Mouse (Mus musculus): ENCODE results near the gene 1300017J02Rik. TPM values are rescaled to one million over a fixed set of nuclear protein-coding genes. Genes with fewer than 3 reads are reported as not detected.
"Not testable (repeated sequence)": the region's sequence is repeated elsewhere in the genome, so short reads cannot be mapped to it uniquely, and the experiment has no call there.

The 1300017J02Rik gene
- 1 to 10 TPM; 1.2 to 1.4 TPM for total RNA-seq (2021)
- long read RNA-seq, experiment 1 = 0 reads
- long read RNA-seq, experiment 2 = 0 reads

- DNase-seq (ENCODE audit: low spot score in 2 of 2) = peak; percentile 87 to 94
Measured at GRCm38 (mm10) chr9:103304927-103305326, at the start of gene 1300017J02Rik, which contains the start of gene Topbp1. 1300017J02Rik (minus strand) TSS chr9:103305082. Topbp1 (plus strand) TSS chr9:103305215.

GRCm38 (mm10) chr9:103353500-103354260 is 48.8 kb upstream of the 1300017J02Rik start:
- DNase-seq (ENCODE audit: low spot score in 2 of 2) = not testable (repeated sequence)

GRCm38 (mm10) chr9:103348791-103349190 is 43.9 kb upstream of the 1300017J02Rik start:
- no peak for DNase-seq (ENCODE audit: low spot score in 2 of 2)

GRCm38 (mm10) chr9:103347996-103348490 is 43.2 kb upstream of the 1300017J02Rik start:
- no peak for DNase-seq (ENCODE audit: low spot score in 2 of 2)

GRCm38 (mm10) chr9:103347045-103347444 is 42.2 kb upstream of the 1300017J02Rik start:
- DNase-seq (ENCODE audit: low spot score in 2 of 2) = no peak

- no peak for DNase-seq (ENCODE audit: low spot score in 2 of 2)
Measured at GRCm38 (mm10) chr9:103336912-103337311, 32.0 kb upstream of the 1300017J02Rik start.

- no peak for DNase-seq (ENCODE audit: low spot score in 2 of 2)
Measured at GRCm38 (mm10) chr9:103332663-103333062, 27.8 kb upstream of the 1300017J02Rik start.

- DNase-seq (ENCODE audit: low spot score in 2 of 2) = no peak
Measured at GRCm38 (mm10) chr9:103326449-103326848, 21.6 kb upstream of the 1300017J02Rik start.

GRCm38 (mm10) chr9:103324678-103325077 is 19.8 kb upstream of the 1300017J02Rik start:
- no peak for DNase-seq (ENCODE audit: low spot score in 2 of 2)

GRCm38 (mm10) chr9:103309832-103310231 is 5.0 kb upstream of the 1300017J02Rik start:
- DNase-seq (ENCODE audit: low spot score in 2 of 2) = peak; percentile 24 to 35

- DNase-seq (ENCODE audit: low spot score in 2 of 2) = peak in 1 of 2 experiments; percentile 25
Measured at GRCm38 (mm10) chr9:103305332-103306041, 605 bp upstream of the 1300017J02Rik start.

- peak; percentile 37 to 58 for DNase-seq (ENCODE audit: low spot score in 2 of 2)
Measured at GRCm38 (mm10) chr9:103302666-103303065, 2.2 kb downstream of the 1300017J02Rik start.

GRCm38 (mm10) chr9:103302239-103302638 is 2.6 kb downstream of the 1300017J02Rik start:
- DNase-seq (ENCODE audit: low spot score in 2 of 2) = no peak

- DNase-seq (ENCODE audit: low spot score in 2 of 2) = no peak
Measured at GRCm38 (mm10) chr9:103301086-103301485, 3.8 kb downstream of the 1300017J02Rik start.

GRCm38 (mm10) chr9:103294507-103294906 is 10.4 kb downstream of the 1300017J02Rik start:
- no peak for DNase-seq (ENCODE audit: low spot score in 2 of 2)

GRCm38 (mm10) chr9:103288489-103289180 is 16.2 kb downstream of the 1300017J02Rik start:
- DNase-seq (ENCODE audit: low spot score in 2 of 2) = no peak

- no peak for DNase-seq (ENCODE audit: low spot score in 2 of 2)
Measured at GRCm38 (mm10) chr9:103287840-103288488, 16.9 kb downstream of the 1300017J02Rik start.

- no peak for DNase-seq (ENCODE audit: low spot score in 2 of 2)
Measured at GRCm38 (mm10) chr9:103286901-103287422, 17.9 kb downstream of the 1300017J02Rik start.

- DNase-seq (ENCODE audit: low spot score in 2 of 2) = no peak
Measured at GRCm38 (mm10) chr9:103286396-103286795, 18.5 kb downstream of the 1300017J02Rik start.

GRCm38 (mm10) chr9:103276876-103277275 is 28.0 kb downstream of the 1300017J02Rik start:
- DNase-seq (ENCODE audit: low spot score in 2 of 2) = no peak

All from gastrocnemius, postnatal 4 days (tissue).